ENCODE assay signal across 10 mouse cellular contexts in genomic region chr15:79194048-79194447, GRCm38 (mm10). TPM values are rescaled to one million over a fixed set of nuclear protein-coding genes. Genes with fewer than 3 reads are reported as not detected.
A peak's percentile ranks its signal among the peaks of the same experiment; 100 is the strongest.
DNase-seq lines count a peak whose midpoint lies in the region; ATAC-seq lines count a peak whose summit lies in the region.
"Had no signal": no experiment of that assay in that cellular context is flagged by ENCODE, and none has a peak within 500 bp of the region (broad histone marks: within the 10 kb centered on the region; RNA-seq: fewer than 3 reads in every experiment).

No protein-coding gene starts in this region.

- peak; percentile 36 to 55 for DNase-seq in heart, adult 18-20 months
- no peak for DNase-seq in heart, adult 9 months (ENCODE audit: low spot score in 2 of 2)
- peak; percentile 39 for DNase-seq in MEL-GATA-1-ER (ENCODE audit: extremely low read depth, low read depth)
- no peak for DNase-seq in kidney, postnatal 36 days
- DNase-seq in urinary bladder, adult 2 months (ENCODE audit: low spot score): no peak
- no peak for DNase-seq in adrenal gland, adult 8-10 months

- no peak overlapping the region for H3K4me3 ChIP-seq in midbrain, embryonic 13.5 days (replicated peaks)

- no peaks in the 10 kb centered on the region for H3K27me3 ChIP-seq in midbrain, embryonic 13.5 days

- peak; percentile 22; a peak in 3 of 4 replicates for ATAC-seq in hematopoietic stem cell, adult 5-6 weeks (replicated peaks in 1 of 2; ENCODE audit: insufficient read depth in 1 of 2, low FRiP score in 2 of 2, low TSS enrichment in 1 of 2, low read depth in 1 of 2, poor library complexity in 2 of 2, severe bottlenecking in 2 of 2)
- peak; percentile 22; the same call in 1 of the 2 replicates for ATAC-seq in midbrain, embryonic 13.5 days

- H3K4me1 ChIP-seq in midbrain, embryonic 13.5 days (replicated peaks): peaks cover 36% of the 10 kb centered on the region

- no peak overlapping the region for H3K4me2 ChIP-seq in midbrain, embryonic 13.5 days (replicated peaks)

- peak overlapping the region; percentile 48 for H3K9ac ChIP-seq in midbrain, embryonic 13.5 days (replicated peaks)

- 86% methylated on average over 9 of the region's 9 CpGs for WGBS in midbrain, embryonic 13.5 days

- H3K9me3 ChIP-seq in midbrain, embryonic 13.5 days: no peaks in the 10 kb centered on the region

- H3K27ac ChIP-seq in midbrain, embryonic 13.5 days: peak overlapping the region; percentile 93

- H3K36me3 ChIP-seq in midbrain, embryonic 13.5 days: no peaks in the 10 kb centered on the region

RNA-seq across cellular contexts. Expression of gene Sox10, which starts 29.0 kb away (rescaled TPM):
- total RNA-seq in heart, adult 18-20 months (2021): 1 to 10 TPM; 1.4 TPM
- total RNA-seq in hematopoietic stem cell, adult 5-6 weeks (2017): not detected in 2 replicates
- polyA plus RNA-seq in midbrain, embryonic 13.5 days (2015; fragmentation: Nextera tagmentation; extraction: Ambion mirVana): 0.58 and 0.67 TPM in 2 replicates
- polyA plus RNA-seq in urinary bladder, adult 2 months (2012; rRNA removed): 11.0 and 11.8 TPM in 2 replicates
- 1 to 10 TPM; 1.4 to 2.6 (median 2.4) TPM for total RNA-seq in adrenal gland, adult 8-10 months (2022)
- total RNA-seq: granulocyte monocyte progenitor cell, adult 5-6 weeks; liver, adult 2 months had no signal
- polyA plus RNA-seq: liver, adult 2 months had no signal

RNA-seq across cellular contexts. Expression of gene Pick1, which starts 34.9 kb away (rescaled TPM):
- 10 to 100 TPM; 22.4 to 22.8 TPM for total RNA-seq in heart, adult 18-20 months (2021)
- total RNA-seq in hematopoietic stem cell, adult 5-6 weeks (2017): 13.0 and 21.2 TPM in 2 replicates
- polyA plus RNA-seq in midbrain, embryonic 13.5 days (2015; fragmentation: Nextera tagmentation; extraction: Ambion mirVana): 82.2 and 86.8 TPM in 2 replicates
- polyA plus RNA-seq in urinary bladder, adult 2 months (2012; rRNA removed): 33.3 and 41.7 TPM in 2 replicates
- total RNA-seq in adrenal gland, adult 8-10 months (2022): 10 to 100 TPM; 18.1 to 38.0 (median 23.4) TPM

RNA-seq across cellular contexts. Expression of gene Gm49486, which starts 35.1 kb away (rescaled TPM):
- 1 to 10 TPM; 1.2 to 1.3 TPM for total RNA-seq in heart, adult 18-20 months (2021)
- not detected in 2 replicates for total RNA-seq in hematopoietic stem cell, adult 5-6 weeks (2017)
- polyA plus RNA-seq in midbrain, embryonic 13.5 days (2015; fragmentation: Nextera tagmentation; extraction: Ambion mirVana): 0.88 and 1.0 TPM in 2 replicates
- polyA plus RNA-seq in urinary bladder, adult 2 months (2012; rRNA removed): 0.96 and 1.1 TPM in 2 replicates
- total RNA-seq in adrenal gland, adult 8-10 months (2022): not detected
- total RNA-seq: liver, adult 2 months had no signal
- polyA plus RNA-seq: liver, adult 2 months had no signal

RNA-seq across cellular contexts. Expression of gene 1700088E04Rik, which starts 53.0 kb away (rescaled TPM):
- total RNA-seq in heart, adult 18-20 months (2021): 1 to 10 TPM in 1 of 2 experiments, under 1 TPM in 1; 0.89 to 3.4 TPM
- 0.84 and 1.9 TPM in 2 replicates for total RNA-seq in hematopoietic stem cell, adult 5-6 weeks (2017)
- 14.0 and 16.6 TPM in 2 replicates for polyA plus RNA-seq in midbrain, embryonic 13.5 days (2015; fragmentation: Nextera tagmentation; extraction: Ambion mirVana)
- polyA plus RNA-seq in urinary bladder, adult 2 months (2012; rRNA removed): 3.7 and 4.0 TPM in 2 replicates
- total RNA-seq in adrenal gland, adult 8-10 months (2022): 10 to 100 TPM in 2 of 4 experiments, 1 to 10 TPM in 2; 7.0 to 14.8 (median 10.2) TPM
- total RNA-seq: granulocyte monocyte progenitor cell, adult 5-6 weeks had no signal

RNA-seq across cellular contexts. Expression of gene Polr2f, which starts 53.2 kb away (rescaled TPM):
- total RNA-seq in heart, adult 18-20 months (2021): 100 to 1,000 TPM; 135 TPM
- 42.5 and 72.2 TPM in 2 replicates for total RNA-seq in hematopoietic stem cell, adult 5-6 weeks (2017)
- 295 and 296 TPM in 2 replicates for polyA plus RNA-seq in midbrain, embryonic 13.5 days (2015; fragmentation: Nextera tagmentation; extraction: Ambion mirVana)
- polyA plus RNA-seq in urinary bladder, adult 2 months (2012; rRNA removed): 145 and 194 TPM in 2 replicates
- total RNA-seq in adrenal gland, adult 8-10 months (2022): 100 to 1,000 TPM; 120 to 161 (median 139) TPM

Comparison
In these comparisons a context has a peak if more than half of its experiments do, and no peak if none do; other contexts are left out.
1. DNase-seq: peak in heart, adult 18-20 months (2 of 2) and MEL-GATA-1-ER (single experiment); none in heart, adult 9 months (0 of 2), kidney, postnatal 36 days (0 of 2), urinary bladder, adult 2 months (single experiment) and adrenal gland, adult 8-10 months (single experiment).